Mouse (Mus musculus) heart, embryonic 13.5 days (tissue): ENCODE results near the gene Cers1. TPM values are rescaled to one million over a fixed set of nuclear protein-coding genes. Genes with fewer than 3 reads are reported as not detected.

Source experiments
- ATAC-seq: fragments of 200-750 bp; cut with Nextera tagmentation; 2 replicates; pipeline ENCODE4 v1.8.0; 2017; ENCODE audit warnings: moderate TSS enrichment; ENCODE audit not compliant: insufficient number of reproducible peaks, low FRiP score, low TSS enrichment; ENCODE audit errors: extremely low read depth
- H3K27ac ChIP-seq: fragments of 300-500 bp; sonication (generic); replicated peaks from 2 replicates; pipeline ENCODE4 v1.5.1; 2015; ENCODE audit warnings: moderate library complexity, mild to moderate bottlenecking, inconsistent platforms
- H3K27me3 ChIP-seq: fragments of 300-500 bp; sonication (generic); replicated peaks from 2 replicates; pipeline ENCODE4 v1.6.1; 2015; ENCODE audit warnings: mild to moderate bottlenecking, inconsistent platforms
- H3K36me3 ChIP-seq: fragments of 300-500 bp; sonication (generic); 2 replicates; pipeline ENCODE4 v1.6.1; 2015; ENCODE audit warnings: mild to moderate bottlenecking, inconsistent platforms
- H3K4me1 ChIP-seq: fragments of 300-500 bp; sonication (generic); 2 replicates; pipeline ENCODE4 v1.6.1; 2015; ENCODE audit warnings: inconsistent platforms
- H3K4me2 ChIP-seq: fragments of 300-500 bp; sonication (generic); 2 replicates; pipeline ENCODE4 v1.6.1; 2015; ENCODE audit warnings: inconsistent platforms, mild to moderate bottlenecking, moderate library complexity
- H3K4me3 ChIP-seq: fragments of 300-500 bp; sonication (generic); 2 replicates; pipeline ENCODE4 v1.5.1; 2015; ENCODE audit warnings: moderate library complexity, mild to moderate bottlenecking, inconsistent platforms
- H3K9ac ChIP-seq: fragments of 300-500 bp; sonication (generic); 2 replicates; pipeline ENCODE4 v1.6.1; 2015; ENCODE audit warnings: inconsistent platforms, mild to moderate bottlenecking, moderate library complexity
- H3K9me3 ChIP-seq: fragments of 300-500 bp; sonication (generic); 2 replicates; pipeline ENCODE4 v1.6.1; 2016; ENCODE audit warnings: inconsistent platforms
- WGBS: fragments of 180-500 bp; shearing (Covaris S2); methylation state at CpG from one replicate; pipeline ENCODE4 v1.1.7; 2015; ENCODE audit warnings: mixed read lengths; 5-methylcytosine and 5-hydroxymethylcytosine counted together
- polyA plus RNA-seq: library from polyadenylated mRNA; unstranded; fragments of >200 nt; fragmentation: Nextera tagmentation; extraction: Ambion mirVana; gene quantifications from 2 replicates; pipeline ENCODE4 v1.2.1, GENCODE M21; 2015

The Cers1 gene
- polyA plus RNA-seq, 1 experiment from 2014 or later = 2.6 TPM

DNA sequence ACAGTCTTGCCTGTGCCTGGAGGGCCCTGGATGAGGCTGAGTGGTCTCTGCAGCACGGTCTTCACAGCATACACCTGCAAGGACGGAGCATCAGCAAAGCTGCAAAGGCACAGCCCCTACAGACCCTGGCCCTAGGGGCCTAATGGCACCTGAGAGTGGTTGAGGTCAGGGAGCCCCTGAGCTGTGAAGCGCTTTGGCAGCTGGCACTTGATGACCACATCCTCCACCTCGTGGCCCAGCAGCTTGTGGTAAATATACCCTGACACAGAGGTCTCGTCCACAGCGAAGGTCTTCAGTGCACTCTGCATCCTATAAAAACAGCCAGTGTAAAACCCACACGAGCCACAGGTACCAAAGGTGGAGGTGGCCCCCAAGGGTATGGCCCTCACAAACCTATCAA is 23.4 kb downstream of the Cers1 start:
- no peak overlapping the region for H3K4me2 ChIP-seq
- peaks cover 11% of the 10 kb centered on the region for H3K4me1 ChIP-seq
- WGBS = 84% methylated on average over 7 of the region's 7 CpGs
- H3K4me3 ChIP-seq = no peak overlapping the region
- H3K9me3 ChIP-seq = no peaks in the 10 kb centered on the region
- H3K27me3 ChIP-seq = no peaks in the 10 kb centered on the region
- H3K9ac ChIP-seq = no peak overlapping the region
- no peak for ATAC-seq
- H3K27ac ChIP-seq = no peak overlapping the region
- H3K36me3 ChIP-seq = peaks cover 100% of the 10 kb centered on the region

- H3K27me3 ChIP-seq = no peaks in the 10 kb centered on the region
- ATAC-seq = no peak
- no peak overlapping the region for H3K9ac ChIP-seq
- H3K4me2 ChIP-seq = no peak overlapping the region
- peaks cover 24% of the 10 kb centered on the region for H3K4me1 ChIP-seq
- H3K27ac ChIP-seq = no peak overlapping the region
- WGBS = 81% methylated on average over 7 of the region's 7 CpGs
- H3K36me3 ChIP-seq = peaks cover 88% of the 10 kb centered on the region
- no peak overlapping the region for H3K4me3 ChIP-seq
- H3K9me3 ChIP-seq = no peaks in the 10 kb centered on the region
These were observed 25.1 kb downstream of the Cers1 start for GRCm38 (mm10) chr8:70340659-70341058.

GRCm38 (mm10) chr8:70342007-70342406 is 26.4 kb downstream of the Cers1 start:
- H3K36me3 ChIP-seq = peaks cover 82% of the 10 kb centered on the region
- no peaks in the 10 kb centered on the region for H3K9me3 ChIP-seq
- no peaks in the 10 kb centered on the region for H3K27me3 ChIP-seq
- no peak overlapping the region for H3K4me2 ChIP-seq
- H3K9ac ChIP-seq = no peak overlapping the region
- H3K27ac ChIP-seq = no peak overlapping the region
- H3K4me1 ChIP-seq = peaks cover 24% of the 10 kb centered on the region
- WGBS = 88% methylated on average over 14 of the region's 14 CpGs
- H3K4me3 ChIP-seq = no peak overlapping the region
- no peak for ATAC-seq

DNA sequence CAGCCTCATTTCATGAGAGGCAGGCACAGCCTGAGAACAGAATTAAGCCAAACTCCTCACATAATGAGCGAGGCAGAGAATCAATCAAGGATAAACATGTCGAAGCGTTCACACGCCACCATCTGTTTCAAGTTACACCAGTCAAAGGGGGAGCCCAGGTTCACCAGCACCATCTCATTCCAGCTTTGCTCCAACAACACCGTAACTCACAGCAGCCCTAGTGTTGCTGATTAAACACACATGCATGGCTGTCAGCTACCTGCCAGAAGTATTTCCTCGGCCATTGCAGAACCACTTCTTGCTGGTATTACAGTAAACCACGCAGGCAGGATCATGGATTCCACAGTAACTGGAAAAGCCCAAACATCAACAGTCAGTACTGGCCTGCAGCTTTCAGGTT is 27.5 kb downstream of the Cers1 start:
- WGBS = 90% methylated on average over 7 of the region's 7 CpGs
- H3K4me2 ChIP-seq = no peak overlapping the region
- no peak overlapping the region for H3K27ac ChIP-seq
- H3K4me3 ChIP-seq = no peak overlapping the region
- no peak overlapping the region for H3K9ac ChIP-seq
- H3K9me3 ChIP-seq = no peaks in the 10 kb centered on the region
- H3K27me3 ChIP-seq = no peaks in the 10 kb centered on the region
- ATAC-seq = no peak
- H3K36me3 ChIP-seq = peaks cover 77% of the 10 kb centered on the region
- peaks cover 30% of the 10 kb centered on the region for H3K4me1 ChIP-seq

GRCm38 (mm10) chr8:70343696-70344095 is 28.1 kb downstream of the Cers1 start:
- WGBS = 60% methylated on average over 6 of the region's 6 CpGs
- Histone ChIP-seq H3K27me3 (no peaks in the 10 kb centered on the region), H3K4me3 (no peak overlapping the region), H3K4me2 (no peak overlapping the region), H3K9me3 (no peaks in the 10 kb centered on the region), H3K36me3 (peaks cover 77% of the 10 kb centered on the region), H3K4me1 (peaks cover 35% of the 10 kb centered on the region), H3K27ac (no peak overlapping the region), H3K9ac (no peak overlapping the region)
- ATAC-seq = no peak

DNA sequence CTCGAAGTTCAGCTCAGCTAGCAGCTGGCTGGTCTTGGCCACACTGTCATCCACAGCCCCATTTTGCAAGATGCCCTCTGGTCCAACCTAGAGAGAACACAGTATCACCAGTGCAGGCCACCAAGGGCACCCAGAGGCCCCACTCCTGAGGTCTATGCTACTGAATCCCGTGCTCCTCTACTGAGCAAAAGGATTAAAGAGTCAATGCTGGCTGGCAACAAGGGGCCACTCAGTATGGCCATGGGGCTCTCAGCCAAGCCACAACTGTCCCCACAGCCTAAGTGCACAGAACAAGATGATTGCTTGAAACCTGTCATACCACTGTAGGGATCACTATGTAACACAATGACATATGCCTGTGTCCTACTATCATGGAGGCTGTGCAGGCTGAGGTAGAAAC is 28.7 kb downstream of the Cers1 start:
- 91% methylated on average over 2 of the region's 2 CpGs for WGBS
- H3K4me2 ChIP-seq = no peak overlapping the region
- ATAC-seq = no peak
- H3K9me3 ChIP-seq = no peaks in the 10 kb centered on the region
- no peak overlapping the region for H3K27ac ChIP-seq
- no peak overlapping the region for H3K4me3 ChIP-seq
- no peaks in the 10 kb centered on the region for H3K27me3 ChIP-seq
- no peak overlapping the region for H3K9ac ChIP-seq
- peaks cover 40% of the 10 kb centered on the region for H3K4me1 ChIP-seq
- H3K36me3 ChIP-seq = peaks cover 77% of the 10 kb centered on the region

- peaks cover 61% of the 10 kb centered on the region for H3K4me1 ChIP-seq
- no peaks in the 10 kb centered on the region for H3K9me3 ChIP-seq
- H3K36me3 ChIP-seq = peaks cover 51% of the 10 kb centered on the region
- ATAC-seq = no peak
- WGBS = 92% methylated on average over 4 of the region's 4 CpGs
- no peak overlapping the region for H3K27ac ChIP-seq
- no peaks in the 10 kb centered on the region for H3K27me3 ChIP-seq
- H3K4me3 ChIP-seq = no peak overlapping the region
- no peak overlapping the region for H3K4me2 ChIP-seq
- no peak overlapping the region for H3K9ac ChIP-seq
These were observed 31.9 kb downstream of the Cers1 start for GRCm38 (mm10) chr8:70347443-70347842.

DNA sequence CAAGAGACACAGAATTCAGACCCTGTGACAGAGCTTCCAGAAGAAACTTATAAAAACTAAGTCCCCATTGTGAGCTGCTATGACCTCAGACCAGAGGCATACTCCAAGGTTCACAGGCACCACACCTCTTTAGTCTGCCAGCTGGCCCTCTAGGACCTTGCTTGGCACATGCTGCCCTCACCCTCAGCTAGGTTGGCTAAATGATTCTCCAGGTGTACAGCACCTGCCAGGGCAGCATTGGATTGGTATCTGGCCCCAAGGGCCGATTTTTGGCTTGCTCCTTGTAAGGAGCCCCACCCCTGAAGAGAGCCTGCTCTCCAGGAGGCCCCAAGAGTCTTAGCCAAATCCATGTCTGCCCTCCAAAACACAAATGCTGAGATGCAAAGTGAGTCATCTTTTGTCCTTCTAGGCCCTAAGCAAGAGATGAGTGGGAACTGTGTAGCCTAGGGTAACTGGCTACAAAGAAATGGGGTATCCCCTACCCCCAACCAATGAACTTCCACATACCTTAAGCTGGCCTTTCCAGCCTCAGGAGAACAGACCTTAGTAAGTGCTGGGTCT is 32.4 kb downstream of the Cers1 start:
- Histone ChIP-seq H3K27me3 (no peaks in the 10 kb centered on the region), H3K9me3 (no peaks in the 10 kb centered on the region), H3K4me1 (peaks cover 61% of the 10 kb centered on the region), H3K27ac (no peak overlapping the region), H3K4me2 (no peak overlapping the region), H3K9ac (no peak overlapping the region), H3K36me3 (peaks cover 46% of the 10 kb centered on the region), H3K4me3 (no peak overlapping the region)
- 96% methylated on average over 1 of the region's 1 CpGs for WGBS
- ATAC-seq = no peak

DNA sequence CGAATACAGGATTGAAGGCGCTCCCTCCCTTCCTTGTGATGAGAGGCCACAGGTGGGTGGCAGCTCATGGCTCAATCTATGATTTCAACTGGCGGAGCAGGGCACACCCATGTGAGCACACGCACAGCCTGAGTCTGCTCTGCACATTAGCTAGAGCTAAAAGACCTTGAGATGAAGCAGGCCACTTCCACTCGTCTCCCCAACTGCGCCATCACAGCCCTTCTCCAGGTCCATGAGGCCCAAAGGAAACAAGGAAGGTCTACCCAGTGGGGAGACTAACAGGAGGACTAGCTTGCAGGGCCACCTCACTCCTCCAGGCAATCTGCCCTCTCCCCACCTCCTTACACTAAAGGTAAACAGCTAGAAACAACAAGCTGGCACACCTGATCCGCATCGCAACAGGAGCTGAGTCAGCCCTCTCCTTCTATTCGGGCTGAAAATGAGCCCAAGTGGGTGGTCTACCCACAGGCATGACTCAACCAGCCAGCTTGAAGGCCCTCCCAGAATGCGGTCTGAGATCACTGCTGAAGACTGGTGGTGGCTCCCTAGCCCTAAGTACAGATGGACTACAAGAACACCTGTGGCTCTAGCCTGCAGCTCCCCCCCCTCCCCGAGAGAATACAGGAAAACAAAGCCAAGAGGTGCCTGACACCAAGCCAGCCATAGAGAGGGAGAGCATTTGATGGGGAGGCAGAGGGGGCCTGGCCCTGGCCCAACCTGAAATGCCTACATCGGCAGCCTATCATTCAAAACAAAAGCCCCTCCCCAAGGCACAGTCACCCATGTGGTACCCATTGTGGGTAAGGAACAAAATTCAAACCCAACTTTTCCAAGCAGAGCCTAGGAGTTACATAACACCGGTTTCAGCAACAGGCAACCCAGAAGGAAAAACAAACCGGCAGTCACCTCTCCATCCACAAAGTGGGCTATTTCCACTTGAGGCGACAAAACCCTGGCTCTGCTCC is 35.7 kb downstream of the Cers1 start:
- Histone ChIP-seq H3K4me1 (peaks cover 62% of the 10 kb centered on the region), H3K4me2 (peak overlapping the region; percentile 100), H3K9ac (peak overlapping the region; percentile 97), H3K4me3 (peak overlapping the region; percentile 98), H3K27ac (0 out of 2 replicates have a peak overlapping the region, but pooled peaks have one; percentile 86), H3K36me3 (peaks cover 28% of the 10 kb centered on the region), H3K27me3 (no peaks in the 10 kb centered on the region), H3K9me3 (no peaks in the 10 kb centered on the region)
- WGBS = 51% methylated on average over 15 of the region's 15 CpGs
- no peak for ATAC-seq

- Histone ChIP-seq H3K27ac (peak overlapping the region; percentile 86), H3K4me1 (peaks cover 62% of the 10 kb centered on the region), H3K4me2 (peak overlapping the region; percentile 100), H3K27me3 (no peaks in the 10 kb centered on the region), H3K9ac (peak overlapping the region; percentile 97), H3K4me3 (peak overlapping the region; percentile 98), H3K36me3 (peaks cover 24% of the 10 kb centered on the region), H3K9me3 (no peaks in the 10 kb centered on the region)
- ATAC-seq = no peak
- WGBS = 13% methylated on average over 3 of the region's 3 CpGs
These were observed 36.4 kb downstream of the Cers1 start for GRCm38 (mm10) chr8:70352000-70352384.

GRCm38 (mm10) chr8:70352657-70353151 is 37.1 kb downstream of the Cers1 start:
- peaks cover 60% of the 10 kb centered on the region for H3K4me1 ChIP-seq
- peak; percentile 12; the same call in 1 of the 2 replicates for ATAC-seq
- WGBS = under 1% methylated on average over 61 of the region's 64 CpGs

More at GRCm38 (mm10) chr8:70352657-70353151, 37.1 kb downstream of the Cers1 start:
- Histone ChIP-seq H3K4me3 (peak overlapping the region; percentile 98), H3K36me3 (peaks cover 21% of the 10 kb centered on the region), H3K4me2 (peak overlapping the region; percentile 100), H3K9ac (peak overlapping the region; percentile 97), H3K27ac (peak overlapping the region; percentile 86), H3K27me3 (no peaks in the 10 kb centered on the region), H3K9me3 (no peaks in the 10 kb centered on the region)
